Mouse (Mus musculus) liver, embryonic 13.5 days (tissue): ENCODE measurements around the gene Acap1. TPM values are rescaled to one million over a fixed set of nuclear protein-coding genes. Genes with fewer than 3 reads are reported as not detected.
"Not testable (repeated sequence)": the region's sequence is repeated elsewhere in the genome, so short reads cannot be mapped to it uniquely, and the experiment has no call there.

Experiments
- ATAC-seq: fragments of 200-750 bp; cut with Nextera tagmentation; 2 replicates; pipeline ENCODE4 v1.8.0; 2017; ENCODE audit warnings: low read depth, mild to moderate bottlenecking, moderate number of reproducible peaks, moderate library complexity
- DNase-seq: peaks from one replicate; pipeline ENCODE4 v3.0.0; 2022
- H3K27ac ChIP-seq: fragments of 300-500 bp; sonication (generic); 2 replicates; pipeline ENCODE4 v1.5.1; 2015; ENCODE audit warnings: moderate library complexity, mild to moderate bottlenecking, inconsistent platforms
- H3K27me3 ChIP-seq: fragments of 300-500 bp; sonication (generic); 2 replicates; pipeline ENCODE4 v1.6.1; 2015; ENCODE audit warnings: mild to moderate bottlenecking, inconsistent platforms
- H3K36me3 ChIP-seq: fragments of 300-500 bp; sonication (generic); 2 replicates; pipeline ENCODE4 v1.6.1; 2015; ENCODE audit warnings: mild to moderate bottlenecking, inconsistent platforms
- H3K4me1 ChIP-seq: fragments of 300-500 bp; sonication (generic); replicated peaks from 2 replicates; pipeline ENCODE4 v1.6.1; 2015; ENCODE audit warnings: inconsistent platforms
- H3K4me2 ChIP-seq: fragments of 300-500 bp; sonication (generic); 2 replicates; pipeline ENCODE4 v1.6.1; 2015; ENCODE audit warnings: inconsistent platforms, mild to moderate bottlenecking, moderate library complexity
- H3K4me3 ChIP-seq: fragments of 300-500 bp; sonication (generic); replicated peaks from 2 replicates; pipeline ENCODE4 v1.5.1; 2015; ENCODE audit warnings: mild to moderate bottlenecking, inconsistent platforms
- H3K9ac ChIP-seq: fragments of 300-500 bp; sonication (generic); 2 replicates; pipeline ENCODE4 v1.6.1; 2015; ENCODE audit warnings: mild to moderate bottlenecking, inconsistent platforms
- H3K9me3 ChIP-seq: fragments of 300-500 bp; sonication (generic); replicated peaks from 2 replicates; pipeline ENCODE4 v1.6.1; 2016; ENCODE audit warnings: inconsistent platforms
- WGBS: fragments of 180-500 bp; shearing (Covaris S2); methylation state at CpG from one replicate; pipeline ENCODE4 v1.1.7; 2015; ENCODE audit not compliant: insufficient replicate concordance; 5-methylcytosine and 5-hydroxymethylcytosine counted together
- polyA plus RNA-seq: library from polyadenylated mRNA; unstranded; fragments of >200 nt; fragmentation: Nextera tagmentation; extraction: Ambion mirVana; gene quantifications from 2 replicates; pipeline ENCODE4 v1.2.1, GENCODE M21; 2015

The Acap1 gene
- polyA plus RNA-seq, 1 experiment from 2014 or later, result 4.4 TPM

- Histone ChIP-seq H3K9ac (no peak overlapping the region), H3K9me3 (no peaks in the 10 kb centered on the region), H3K27ac (no peak overlapping the region), H3K4me2 (no peak overlapping the region), H3K27me3 (no peaks in the 10 kb centered on the region), H3K4me3 (no peak overlapping the region), H3K4me1 (peaks cover 48% of the 10 kb centered on the region), H3K36me3 (no peaks in the 10 kb centered on the region)
- ATAC-seq (no peak), DNase-seq (no peak)
- WGBS, result 80% methylated on average over 7 of the region's 7 CpGs
These were observed 23.5 kb downstream of the Acap1 start for GRCm38 (mm10) chr11:69871822-69872221.

- ATAC-seq (peak; percentile 58; the same call in 1 of the 2 replicates), DNase-seq (no peak)
- 56% methylated on average over 2 of the region's 2 CpGs for WGBS
- no peak overlapping the region for H3K9ac ChIP-seq
- H3K4me3 ChIP-seq, result no peak overlapping the region
- no peak overlapping the region; the same call in 1 of the 2 replicates for H3K27ac ChIP-seq
- H3K4me1 ChIP-seq, result peaks cover 44% of the 10 kb centered on the region
- H3K27me3 ChIP-seq, result no peaks in the 10 kb centered on the region
- no peak overlapping the region for H3K4me2 ChIP-seq
- no peaks in the 10 kb centered on the region for H3K36me3 ChIP-seq
- H3K9me3 ChIP-seq, result no peaks in the 10 kb centered on the region
These were observed 24.9 kb downstream of the Acap1 start for GRCm38 (mm10) chr11:69870289-69871069.

GRCm38 (mm10) chr11:69867335-69867734 lies 28.0 kb downstream of the Acap1 start:
- no peaks in the 10 kb centered on the region for H3K27me3 ChIP-seq
- H3K4me3 ChIP-seq, result no peak overlapping the region
- H3K4me2 ChIP-seq, result no peak overlapping the region
- no peaks in the 10 kb centered on the region for H3K36me3 ChIP-seq
- WGBS, result 33% methylated on average over 9 of the region's 9 CpGs
- ATAC-seq (peak; percentile 63), DNase-seq (no peak)
- peaks cover 57% of the 10 kb centered on the region for H3K4me1 ChIP-seq
- H3K9me3 ChIP-seq, result no peaks in the 10 kb centered on the region
- peak overlapping the region; percentile 23; the same call in 1 of the 2 replicates for H3K9ac ChIP-seq
- no peak overlapping the region; the same call in 1 of the 2 replicates for H3K27ac ChIP-seq

- peak overlapping the region; percentile 89 for H3K27ac ChIP-seq
These were observed 29.8 kb downstream of the Acap1 start for GRCm38 (mm10) chr11:69865561-69865960.

GRCm38 (mm10) chr11:69864138-69864860 lies 31.0 kb downstream of the Acap1 start:
- peak; percentile 60 for ATAC-seq
- WGBS, result 24% methylated on average over 8 of the region's 8 CpGs
- DNase-seq, result no peak
- Histone ChIP-seq H3K36me3 (no peaks in the 10 kb centered on the region), H3K9me3 (no peaks in the 10 kb centered on the region), H3K4me2 (peak overlapping the region; percentile 56), H3K9ac (peak overlapping the region; percentile 74), H3K27ac (peak overlapping the region; percentile 89), H3K27me3 (peaks cover 6% of the 10 kb centered on the region), H3K4me1 (peaks cover 49% of the 10 kb centered on the region), H3K4me3 (no peak overlapping the region)

More at GRCm38 (mm10) chr11:69865561-69865960, 29.8 kb downstream of the Acap1 start:
- H3K9ac ChIP-seq, result no peak overlapping the region
- no peaks in the 10 kb centered on the region for H3K36me3 ChIP-seq
- WGBS, result 87% methylated on average over 9 of the region's 9 CpGs
- H3K27me3 ChIP-seq, result no peaks in the 10 kb centered on the region
- DNase-seq (no peak), ATAC-seq (no peak)
- no peaks in the 10 kb centered on the region for H3K9me3 ChIP-seq
- no peak overlapping the region for H3K4me3 ChIP-seq
- H3K4me1 ChIP-seq, result peaks cover 52% of the 10 kb centered on the region
- H3K4me2 ChIP-seq, result no peak overlapping the region

GRCm38 (mm10) chr11:69863729-69864128 lies 31.6 kb downstream of the Acap1 start:
- peak; percentile 66 for ATAC-seq
- Histone ChIP-seq H3K4me2 (peak overlapping the region; percentile 56), H3K9ac (peak overlapping the region; percentile 74)

GRCm38 (mm10) chr11:69858113-69858998 lies 37.0 kb downstream of the Acap1 start, which contains the start of gene Tnk1:
Gene Tnk1 (minus strand): TSS chr11:69858730.
- DNase-seq, result no peak
- Histone ChIP-seq H3K4me2 (peak within 1 kb of the TSS; percentile 8; the same call in 1 of the 2 replicates), H3K27me3 (peaks cover 25% of the 10 kb centered on the region), H3K4me1 (peaks cover 39% of the 10 kb centered on the region), H3K9ac (no peak within 1 kb of the TSS), H3K27ac (no peak within 1 kb of the TSS), H3K4me3 (no peak within 1 kb of the TSS), H3K9me3 (no peaks in the 10 kb centered on the region), H3K36me3 (no peaks in the 10 kb centered on the region)
- 38% methylated on average over 30 of the region's 30 CpGs for WGBS
- ATAC-seq, result no peak

More at GRCm38 (mm10) chr11:69863729-69864128, 31.6 kb downstream of the Acap1 start:
- H3K36me3 ChIP-seq, H3K9me3 ChIP-seq, DNase-seq, H3K4me3 ChIP-seq: not testable (repeated sequence)
- Histone ChIP-seq H3K4me1 (peaks cover 49% of the 10 kb centered on the region), H3K27me3 (peaks cover 12% of the 10 kb centered on the region), H3K27ac (peak overlapping the region; percentile 89)
- WGBS, result 67% methylated on average over 3 of the region's 3 CpGs

- peak; percentile 35 for ATAC-seq
- Histone ChIP-seq H3K36me3 (peaks cover 23% of the 10 kb centered on the region), H3K4me2 (peak overlapping the region; percentile 61), H3K9ac (peak overlapping the region; percentile 70), H3K4me1 (peaks cover 64% of the 10 kb centered on the region), H3K4me3 (peak overlapping the region; percentile 35; the same call in 1 of the 2 replicates), H3K27me3 (peaks cover 25% of the 10 kb centered on the region), H3K9me3 (no peaks in the 10 kb centered on the region), H3K27ac (peak overlapping the region; percentile 99)
- DNase-seq, result peak; percentile 70
- 19% methylated on average over 16 of the region's 16 CpGs for WGBS
These were observed 40.0 kb downstream of the Acap1 start for GRCm38 (mm10) chr11:69855347-69855746.

GRCm38 (mm10) chr11:69854680-69855079 lies 40.7 kb downstream of the Acap1 start:
- DNase-seq (no peak), ATAC-seq (no peak)
- Histone ChIP-seq H3K27me3 (peaks cover 21% of the 10 kb centered on the region), H3K4me3 (peak overlapping the region; percentile 35), H3K36me3 (peaks cover 29% of the 10 kb centered on the region), H3K9me3 (no peaks in the 10 kb centered on the region), H3K27ac (peak overlapping the region; percentile 99), H3K4me1 (peaks cover 70% of the 10 kb centered on the region), H3K4me2 (peak overlapping the region; percentile 61), H3K9ac (peak overlapping the region; percentile 70)
- WGBS, result 54% methylated on average over 10 of the region's 10 CpGs

- 15% methylated on average over 7 of the region's 7 CpGs for WGBS
- H3K4me3 ChIP-seq, result peak overlapping the region; percentile 43
- H3K9ac ChIP-seq, result peak overlapping the region; percentile 76
- H3K27ac ChIP-seq, result peak overlapping the region; percentile 99
- peaks cover 16% of the 10 kb centered on the region for H3K27me3 ChIP-seq
- H3K36me3 ChIP-seq, result peaks cover 36% of the 10 kb centered on the region
- H3K9me3 ChIP-seq, result no peaks in the 10 kb centered on the region
- peak; percentile 95 for DNase-seq
- peaks cover 77% of the 10 kb centered on the region for H3K4me1 ChIP-seq
- peak overlapping the region; percentile 67 for H3K4me2 ChIP-seq
- ATAC-seq, result peak; percentile 92
These were observed 41.3 kb downstream of the Acap1 start for GRCm38 (mm10) chr11:69853994-69854393.
